Mouse (Mus musculus) midbrain, embryonic 12.5 days (tissue): ENCODE measurements around the gene Slc17a5. TPM values are rescaled to one million over a fixed set of nuclear protein-coding genes. Genes with fewer than 3 reads are reported as not detected.

Experiments
- ATAC-seq: fragments of 200-750 bp; cut with Nextera tagmentation; 2 replicates; pipeline ENCODE4 v1.8.0; 2017; ENCODE audit warnings: low read depth, moderate TSS enrichment, moderate library complexity; ENCODE audit not compliant: low FRiP score
- H3K27ac ChIP-seq: fragments of 300-500 bp; sonication (generic); replicated peaks from 2 replicates; pipeline ENCODE4 v1.5.1; 2016; ENCODE audit warnings: mild to moderate bottlenecking
- H3K27me3 ChIP-seq: fragments of 300-500 bp; sonication (generic); 2 replicates; pipeline ENCODE4 v1.6.1; 2016; ENCODE audit warnings: mild to moderate bottlenecking
- H3K36me3 ChIP-seq: fragments of 300-500 bp; sonication (generic); 2 replicates; pipeline ENCODE4 v1.6.1; 2016
- H3K4me1 ChIP-seq: fragments of 300-500 bp; sonication (generic); 2 replicates; pipeline ENCODE4 v1.6.1; 2016
- H3K4me2 ChIP-seq: fragments of 300-500 bp; sonication (generic); replicated peaks from 2 replicates; pipeline ENCODE4 v1.6.1; 2016; ENCODE audit warnings: mild to moderate bottlenecking, moderate library complexity
- H3K4me3 ChIP-seq: fragments of 300-500 bp; sonication (generic); 2 replicates; pipeline ENCODE4 v1.5.1; 2016; ENCODE audit warnings: mild to moderate bottlenecking
- H3K9ac ChIP-seq: fragments of 300-500 bp; sonication (generic); replicated peaks from 2 replicates; pipeline ENCODE4 v1.6.1; 2016; ENCODE audit warnings: mild to moderate bottlenecking, moderate library complexity
- H3K9me3 ChIP-seq: fragments of 300-500 bp; sonication (generic); 2 replicates; pipeline ENCODE4 v1.6.1; 2016; ENCODE audit warnings: mild to moderate bottlenecking
- WGBS: fragments of 180-500 bp; shearing (Covaris S2); methylation state at CpG from one replicate; pipeline ENCODE4 v1.1.7; 2016; 5-methylcytosine and 5-hydroxymethylcytosine counted together
- polyA plus RNA-seq: library from polyadenylated mRNA; unstranded; fragments of >200 nt; fragmentation: Nextera tagmentation; extraction: Ambion mirVana; gene quantifications from 2 replicates; pipeline ENCODE4 v1.2.1, GENCODE M21; 2016

The Slc17a5 gene
- 13.9 and 15.6 TPM in 2 replicates for polyA plus RNA-seq

GRCm38 (mm10) chr9:78587914-78588313 is at the start of gene Slc17a5:
Slc17a5 (minus strand) TSS chr9:78588041.
- under 1% methylated on average over 27 of the region's 27 CpGs for WGBS
- ATAC-seq, result peak; percentile 98
- Histone ChIP-seq H3K9me3 (no peaks in the 10 kb centered on the region), H3K9ac (peak within 1 kb of the TSS; percentile 74), H3K4me2 (peak within 1 kb of the TSS; percentile 60), H3K4me1 (peaks cover 5% of the 10 kb centered on the region), H3K4me3 (peak within 1 kb of the TSS; percentile 69), H3K36me3 (peaks cover 4% of the 10 kb centered on the region; the same call in 1 of the 2 replicates), H3K27me3 (no peaks in the 10 kb centered on the region), H3K27ac (peak within 1 kb of the TSS; percentile 64)

GRCm38 (mm10) chr9:78633976-78634375 is 46.1 kb upstream of the Slc17a5 start:
- H3K27ac ChIP-seq, result no peak overlapping the region
- H3K9ac ChIP-seq, result no peak overlapping the region
- H3K4me1 ChIP-seq, result peaks cover 4% of the 10 kb centered on the region; the same call in 1 of the 2 replicates
- no peaks in the 10 kb centered on the region for H3K36me3 ChIP-seq
- no peak overlapping the region for H3K4me2 ChIP-seq
- H3K4me3 ChIP-seq, result no peak overlapping the region
- no peaks in the 10 kb centered on the region for H3K27me3 ChIP-seq
- no peaks in the 10 kb centered on the region for H3K9me3 ChIP-seq
- no peak for ATAC-seq
- 91% methylated on average over 3 of the region's 3 CpGs for WGBS

GRCm38 (mm10) chr9:78631755-78632434 is 44.1 kb upstream of the Slc17a5 start:
- H3K9me3 ChIP-seq, result no peaks in the 10 kb centered on the region
- H3K27me3 ChIP-seq, result no peaks in the 10 kb centered on the region
- 82% methylated on average over 6 of the region's 6 CpGs for WGBS
- no peak overlapping the region for H3K4me2 ChIP-seq
- no peak overlapping the region for H3K9ac ChIP-seq
- ATAC-seq, result no peak
- peaks cover 4% of the 10 kb centered on the region; the same call in 1 of the 2 replicates for H3K4me1 ChIP-seq
- no peak overlapping the region for H3K4me3 ChIP-seq
- no peaks in the 10 kb centered on the region for H3K36me3 ChIP-seq
- H3K27ac ChIP-seq, result no peak overlapping the region

- H3K4me1 ChIP-seq, result peaks cover 4% of the 10 kb centered on the region; the same call in 1 of the 2 replicates
- 40% methylated on average over 6 of the region's 6 CpGs for WGBS
- H3K4me3 ChIP-seq, result no peak overlapping the region
- no peaks in the 10 kb centered on the region for H3K36me3 ChIP-seq
- H3K4me2 ChIP-seq, result peak overlapping the region; percentile 5; the same call in 1 of the 2 replicates
- H3K9me3 ChIP-seq, result no peaks in the 10 kb centered on the region
- ATAC-seq, result no peak
- H3K27me3 ChIP-seq, result no peaks in the 10 kb centered on the region
- no peak overlapping the region for H3K27ac ChIP-seq
- H3K9ac ChIP-seq, result no peak overlapping the region
These were observed 42.1 kb upstream of the Slc17a5 start for GRCm38 (mm10) chr9:78629991-78630390.

GRCm38 (mm10) chr9:78623301-78623747 is 35.5 kb upstream of the Slc17a5 start:
- Histone ChIP-seq H3K27me3 (no peaks in the 10 kb centered on the region), H3K4me1 (no peaks in the 10 kb centered on the region), H3K9ac (no peak overlapping the region), H3K4me3 (no peak overlapping the region), H3K27ac (no peak overlapping the region), H3K4me2 (no peak overlapping the region), H3K9me3 (no peaks in the 10 kb centered on the region), H3K36me3 (no peaks in the 10 kb centered on the region)
- no peak for ATAC-seq
- WGBS, result 84% methylated on average over 10 of the region's 10 CpGs

- Histone ChIP-seq H3K4me1 (peaks cover 10% of the 10 kb centered on the region; the same call in 1 of the 2 replicates), H3K4me2 (no peak overlapping the region), H3K36me3 (no peaks in the 10 kb centered on the region), H3K4me3 (no peak overlapping the region), H3K9ac (no peak overlapping the region), H3K9me3 (no peaks in the 10 kb centered on the region), H3K27ac (no peak overlapping the region), H3K27me3 (peaks cover 24% of the 10 kb centered on the region; the same call in 1 of the 2 replicates)
- WGBS, result 91% methylated on average over 9 of the region's 9 CpGs
- no peak for ATAC-seq
These were observed 31.4 kb upstream of the Slc17a5 start for GRCm38 (mm10) chr9:78619285-78619684.

- Histone ChIP-seq H3K4me2 (peak within 1 kb of the TSS; percentile 78), H3K4me3 (peak within 1 kb of the TSS; percentile 60), H3K27me3 (peaks cover 27% of the 10 kb centered on the region; the same call in 1 of the 2 replicates), H3K9ac (peak within 1 kb of the TSS; percentile 60), H3K36me3 (no peaks in the 10 kb centered on the region), H3K9me3 (no peaks in the 10 kb centered on the region), H3K27ac (no peak within 1 kb of the TSS), H3K4me1 (peaks cover 10% of the 10 kb centered on the region; the same call in 1 of the 2 replicates)
- under 1% methylated on average over 42 of the region's 43 CpGs for WGBS
- ATAC-seq, result peak; percentile 87
These were observed 27.7 kb upstream of the Slc17a5 start, which contains the start of gene Cd109 for GRCm38 (mm10) chr9:78615401-78616021. Cd109 (plus strand) TSS chr9:78615546.

- no peaks in the 10 kb centered on the region for H3K9me3 ChIP-seq
- peaks cover 27% of the 10 kb centered on the region; the same call in 1 of the 2 replicates for H3K27me3 ChIP-seq
- no peak overlapping the region for H3K4me3 ChIP-seq
- no peak overlapping the region for H3K9ac ChIP-seq
- 0 out of 2 replicates have a peak, but pooled peaks have one; percentile 27 for ATAC-seq
- H3K27ac ChIP-seq, result no peak overlapping the region
- H3K4me1 ChIP-seq, result peaks cover 10% of the 10 kb centered on the region; the same call in 1 of the 2 replicates
- H3K4me2 ChIP-seq, result no peak overlapping the region
- WGBS, result 66% methylated on average over 6 of the region's 6 CpGs
- H3K36me3 ChIP-seq, result no peaks in the 10 kb centered on the region
These were observed 26.4 kb upstream of the Slc17a5 start for GRCm38 (mm10) chr9:78614201-78614600.

- no peaks in the 10 kb centered on the region for H3K36me3 ChIP-seq
- no peaks in the 10 kb centered on the region for H3K27me3 ChIP-seq
- 62% methylated on average over 4 of the region's 4 CpGs for WGBS
- no peaks in the 10 kb centered on the region for H3K9me3 ChIP-seq
- no peak overlapping the region for H3K9ac ChIP-seq
- H3K27ac ChIP-seq, result no peak overlapping the region
- 0 out of 2 replicates have a peak, but pooled peaks have one; percentile 34 for ATAC-seq
- H3K4me2 ChIP-seq, result no peak overlapping the region
- H3K4me1 ChIP-seq, result no peaks in the 10 kb centered on the region
- H3K4me3 ChIP-seq, result no peak overlapping the region
These were observed 13.3 kb upstream of the Slc17a5 start for GRCm38 (mm10) chr9:78601046-78601730.

GRCm38 (mm10) chr9:78599927-78600326 is 12.1 kb upstream of the Slc17a5 start:
- Histone ChIP-seq H3K4me2 (no peak overlapping the region), H3K4me3 (no peak overlapping the region), H3K27me3 (0 out of 2 replicates have a peak, but pooled peaks cover 5% of the 10 kb centered on the region), H3K36me3 (no peaks in the 10 kb centered on the region), H3K4me1 (no peaks in the 10 kb centered on the region), H3K27ac (no peak overlapping the region), H3K9ac (no peak overlapping the region), H3K9me3 (no peaks in the 10 kb centered on the region)
- WGBS, result 79% methylated on average over 5 of the region's 5 CpGs
- ATAC-seq, result no peak

- no peak for ATAC-seq
- no peak overlapping the region for H3K4me2 ChIP-seq
- H3K4me1 ChIP-seq, result no peaks in the 10 kb centered on the region
- H3K4me3 ChIP-seq, result no peak overlapping the region
- no peaks in the 10 kb centered on the region for H3K9me3 ChIP-seq
- no peak overlapping the region for H3K9ac ChIP-seq
- no peaks in the 10 kb centered on the region for H3K36me3 ChIP-seq
- 0 out of 2 replicates have a peak, but pooled peaks cover 5% of the 10 kb centered on the region for H3K27me3 ChIP-seq
- 8% methylated on average over 5 of the region's 5 CpGs for WGBS
- H3K27ac ChIP-seq, result no peak overlapping the region
These were observed 9.0 kb upstream of the Slc17a5 start for GRCm38 (mm10) chr9:78596834-78597233.
